Mouse (Mus musculus) heart, postnatal 0 days (tissue): ENCODE data around the gene Vdac2.

Experiments
- CTCF ChIP-seq: IDR thresholded peaks from 2 replicates; pipeline ENCODE4 v1.5.1; 2016; ENCODE audit warnings: antibody characterized with exemption, control low read depth, low read depth
- EP300 ChIP-seq: IDR thresholded peaks from 2 replicates; pipeline ENCODE4 v1.6.1; 2016; ENCODE audit warnings: antibody characterized with exemption, low read depth

DNA sequence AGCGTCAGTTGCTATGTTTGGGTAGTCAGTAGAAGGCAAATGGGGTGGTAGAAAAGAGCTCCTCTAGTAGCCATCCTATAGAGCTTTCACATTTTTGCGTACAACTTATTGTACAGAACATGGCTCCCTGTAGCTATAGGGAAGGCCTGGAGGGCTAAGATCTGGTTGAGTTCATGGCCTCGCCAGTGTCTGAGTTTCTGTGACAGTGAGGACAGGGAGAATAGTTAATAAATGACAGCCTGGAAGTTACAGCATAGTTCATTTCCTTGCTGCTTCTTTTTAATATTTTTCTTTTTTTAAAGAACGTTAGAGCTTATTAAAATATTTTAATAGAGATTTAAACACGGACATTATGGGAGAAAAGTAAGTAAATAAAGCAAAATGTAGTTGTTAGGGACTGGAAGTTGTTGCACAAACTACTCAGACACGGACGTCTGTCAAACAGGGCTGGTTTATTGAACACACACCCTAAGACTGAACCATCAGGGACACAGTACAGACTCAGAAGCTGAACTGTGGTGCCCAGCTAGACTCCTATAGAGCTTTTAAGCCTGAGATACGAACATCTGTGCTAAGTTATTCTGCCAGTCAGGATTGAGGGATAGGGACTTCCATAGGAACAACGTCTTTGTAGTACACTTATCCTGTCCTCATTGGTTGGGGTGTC lies 34.3 kb upstream of the Vdac2 start:
- TF ChIP-seq CTCF, result no peak
- TF ChIP-seq EP300, result no peak
